Mouse (Mus musculus): Measurements from ENCODE around the gene Stab2.

The Stab2 gene

GRCm38 (mm10) chr10:86890166-86890930 lies 117.5 kb downstream of the Stab2 start:
- DNase-seq (ENCODE audit: low spot score) = peak; percentile 74

GRCm38 (mm10) chr10:86889440-86889839 lies 118.4 kb downstream of the Stab2 start:
- no peak for DNase-seq (ENCODE audit: low spot score)

- DNase-seq (ENCODE audit: low spot score) = no peak
Measured at GRCm38 (mm10) chr10:86886434-86886833, 121.4 kb downstream of the Stab2 start.

- no peak for DNase-seq (ENCODE audit: low spot score)
Measured at GRCm38 (mm10) chr10:86881448-86881847, 126.4 kb downstream of the Stab2 start.

GRCm38 (mm10) chr10:86880071-86880806 lies 127.6 kb downstream of the Stab2 start:
- no peak for DNase-seq (ENCODE audit: low spot score)

GRCm38 (mm10) chr10:86878721-86879120 lies 129.1 kb downstream of the Stab2 start:
- no peak for DNase-seq (ENCODE audit: low spot score)

GRCm38 (mm10) chr10:86872591-86872990 lies 135.2 kb downstream of the Stab2 start:
- no peak for DNase-seq (ENCODE audit: low spot score)

- no peak for DNase-seq (ENCODE audit: low spot score)
Measured at GRCm38 (mm10) chr10:86872121-86872520, 135.7 kb downstream of the Stab2 start.

GRCm38 (mm10) chr10:86863429-86863828 lies 144.4 kb downstream of the Stab2 start:
- no peak for DNase-seq (ENCODE audit: low spot score)

- no peak for DNase-seq (ENCODE audit: low spot score)
Measured at GRCm38 (mm10) chr10:86862496-86862895, 145.3 kb downstream of the Stab2 start.

- no peak for DNase-seq (ENCODE audit: low spot score)
Measured at GRCm38 (mm10) chr10:86860396-86860795, 147.4 kb downstream of the Stab2 start.

- no peak for DNase-seq (ENCODE audit: low spot score)
Measured at GRCm38 (mm10) chr10:86853433-86853832, 154.4 kb downstream of the Stab2 start.

- no peak for DNase-seq (ENCODE audit: low spot score)
Measured at GRCm38 (mm10) chr10:86852160-86852559, 155.7 kb downstream of the Stab2 start.

GRCm38 (mm10) chr10:86849508-86849907 lies 158.3 kb downstream of the Stab2 start:
- DNase-seq (ENCODE audit: low spot score) = no peak

- DNase-seq (ENCODE audit: low spot score) = no peak
Measured at GRCm38 (mm10) chr10:86849087-86849486, 158.7 kb downstream of the Stab2 start.

GRCm38 (mm10) chr10:86846926-86847467 lies 160.8 kb downstream of the Stab2 start:
- DNase-seq (ENCODE audit: low spot score) = no peak

- no peak for DNase-seq (ENCODE audit: low spot score)
Measured at GRCm38 (mm10) chr10:86842659-86843058, 165.2 kb downstream of the Stab2 start.

GRCm38 (mm10) chr10:86838827-86839226 lies 169.0 kb downstream of the Stab2 start:
- DNase-seq (ENCODE audit: low spot score) = no peak

GRCm38 (mm10) chr10:86836784-86837183 lies 171.0 kb downstream of the Stab2 start:
- DNase-seq (ENCODE audit: low spot score) = no peak

- no peak for DNase-seq (ENCODE audit: low spot score)
Measured at GRCm38 (mm10) chr10:86829515-86829914, 178.3 kb downstream of the Stab2 start.

- DNase-seq (ENCODE audit: low spot score) = no peak
Measured at GRCm38 (mm10) chr10:86828221-86829135, 179.3 kb downstream of the Stab2 start.

GRCm38 (mm10) chr10:86826929-86827328 lies 180.9 kb downstream of the Stab2 start:
- DNase-seq (ENCODE audit: low spot score) = no peak

Data from layer of hippocampus, adult 11-12 months (tissue).